Mouse (Mus musculus) CH12.LX (cell line): ENCODE measurements at regions not wholly inside any gene's neighbourhood (a gene's known extent, or its start where the extent isn't known, plus 50 kb on each side); places are given as distances from the start of the nearest gene placed in this dataset.

Experiments used
- CHD1 ChIP-seq: IDR thresholded peaks from 2 replicates; pipeline ENCODE4 v1.6.1; 2012; ENCODE audit warnings: low read depth, low read length, improper control_type of control experiment, inconsistent platforms
- CHD2 ChIP-seq: IDR thresholded peaks from 2 replicates; pipeline ENCODE4 v1.6.1; 2011; ENCODE audit warnings: low read length, improper control_type of control experiment
- CTCF ChIP-seq, 2 experiments: IDR thresholded peaks in 1 of 2; conservative IDR thresholded peaks in 1 of 2; 2 replicates each; pipeline ENCODE4 v1.5.1; 2011 to 2012; ENCODE audit warnings: low read depth in 2 of 2, low read length in 2 of 2, improper control_type of control experiment in 1 of 2, inconsistent platforms in 1 of 2, mild to moderate bottlenecking in 1 of 2, moderate library complexity in 1 of 2
- MEF2A ChIP-seq: IDR thresholded peaks from 2 replicates; pipeline ENCODE4 v1.6.1; 2014; ENCODE audit warnings: low read depth, mild to moderate bottlenecking, inconsistent platforms, low read length, improper control_type of control experiment, borderline replicate concordance
- MYC ChIP-seq: IDR thresholded peaks from 2 replicates; pipeline ENCODE4 v1.6.1; 2011; ENCODE audit warnings: low read depth, mild to moderate bottlenecking, improper control_type of control experiment, low read length
- NELFE ChIP-seq: IDR thresholded peaks from 2 replicates; pipeline ENCODE4 v1.6.1; 2011; ENCODE audit warnings: low read depth, low read length, improper control_type of control experiment
- POLR2A ChIP-seq: IDR thresholded peaks from 2 replicates; pipeline ENCODE4 v1.6.1; 2011; ENCODE audit warnings: low read depth, mild to moderate bottlenecking, improper control_type of control experiment, low read length
- RAD21 ChIP-seq: IDR thresholded peaks from 2 replicates; pipeline ENCODE4 v1.6.1; 2011; ENCODE audit warnings: low read depth, mild to moderate bottlenecking, low read length, improper control_type of control experiment, moderate library complexity
- SIN3A ChIP-seq: IDR thresholded peaks from 2 replicates; pipeline ENCODE4 v1.6.1; 2012; ENCODE audit warnings: low read length, improper control_type of control experiment, inconsistent platforms
- UBTF ChIP-seq: IDR thresholded peaks from 2 replicates; pipeline ENCODE4 v1.6.1; 2012; ENCODE audit warnings: low read depth, mild to moderate bottlenecking, inconsistent platforms, low read length, improper control_type of control experiment, moderate library complexity
- USF2 ChIP-seq: conservative IDR thresholded peaks from 2 replicates; pipeline ENCODE4 v1.6.1; 2011; ENCODE audit warnings: low read depth, low read length, improper control_type of control experiment
- ZC3H11A ChIP-seq: IDR thresholded peaks from 2 replicates; pipeline ENCODE4 v1.6.1; 2012; ENCODE audit warnings: low read depth, mild to moderate bottlenecking, inconsistent platforms, low read length, improper control_type of control experiment
- ZKSCAN1 ChIP-seq: IDR thresholded peaks from 2 replicates; pipeline ENCODE4 v1.6.1; 2012; ENCODE audit warnings: low read depth, inconsistent platforms, low read length, improper control_type of control experiment, borderline replicate concordance
- ZNF384 ChIP-seq: IDR thresholded peaks from 2 replicates; pipeline ENCODE4 v1.6.1; 2012; ENCODE audit warnings: low read depth, low read length, improper control_type of control experiment, inconsistent platforms

GRCm38 (mm10) chr17:75772861-75773260 lies 221.1 kb upstream of the Fam98a start:
- TF ChIP-seq UBTF (no peak), MYC (no peak), SIN3A (no peak), CTCF (conservative IDR thresholded peaks at IDR 0.05 in 1 of 2, IDR thresholded peaks at IDR 0.05 in 1 of 2; ENCODE audit: low read depth in 2 of 2, low read length in 2 of 2) (no peak), ZC3H11A (no peak), CHD2 (no peak), MEF2A (no peak), RAD21 (no peak), ZKSCAN1 (no peak), POLR2A (no peak), CHD1 (no peak), ZNF384 (no peak), USF2 (no peak), NELFE (no peak)
